Mouse (Mus musculus) MN1 (cell line): Measurements from ENCODE around the gene Ebi3.

ENCODE experiments used
- DNase-seq: peaks from one replicate; pipeline ENCODE4 v3.0.0-alpha.2; 2016; ENCODE audit warnings: low spot score

Ebi3 gene

GRCm38 (mm10) chr17:55958918-55959728 is 6.7 kb downstream of the Ebi3 start, which contains the start of gene Yju2:
Gene Yju2, plus strand, starts transcription at chr17:55959099.
- DNase-seq: peak; percentile 99

GRCm38 (mm10) chr17:55959946-55960740 is 7.7 kb downstream of the Ebi3 start:
- DNase-seq: no peak

GRCm38 (mm10) chr17:55960791-55961190 is 8.4 kb downstream of the Ebi3 start:
- no peak for DNase-seq

GRCm38 (mm10) chr17:55961631-55962030 is 9.2 kb downstream of the Ebi3 start:
- no peak for DNase-seq

- DNase-seq: peak; percentile 43
Observed at GRCm38 (mm10) chr17:55963171-55963570, 10.7 kb downstream of the Ebi3 start.

- no peak for DNase-seq
Observed at GRCm38 (mm10) chr17:55964496-55964895, 12.1 kb downstream of the Ebi3 start.

GRCm38 (mm10) chr17:55964996-55965395 is 12.6 kb downstream of the Ebi3 start:
- no peak for DNase-seq

- DNase-seq: no peak
Observed at GRCm38 (mm10) chr17:55967186-55967585, 14.7 kb downstream of the Ebi3 start.

GRCm38 (mm10) chr17:55968210-55968609 is 15.8 kb downstream of the Ebi3 start:
- DNase-seq: peak; percentile 43

- DNase-seq: no peak
Observed at GRCm38 (mm10) chr17:55969560-55969959, 17.1 kb downstream of the Ebi3 start.

GRCm38 (mm10) chr17:55969966-55970891 is 17.8 kb downstream of the Ebi3 start, which contains the start of gene Shd:
Gene Shd, plus strand, starts transcription at chr17:55970467.
- no peak for DNase-seq

- DNase-seq: no peak
Observed at GRCm38 (mm10) chr17:55971453-55971852, 19.0 kb downstream of the Ebi3 start.

GRCm38 (mm10) chr17:55976255-55976862 is 23.9 kb downstream of the Ebi3 start:
- DNase-seq: peak; percentile 86

GRCm38 (mm10) chr17:55977301-55977700 is 24.9 kb downstream of the Ebi3 start:
- no peak for DNase-seq

- peak; percentile 84 for DNase-seq
Observed at GRCm38 (mm10) chr17:55986030-55986961, 33.9 kb downstream of the Ebi3 start, which contains the start of gene Fsd1. Gene Fsd1, plus strand, starts transcription at chr17:55986509.

- DNase-seq: no peak
Observed at GRCm38 (mm10) chr17:55990278-55990898, 37.9 kb downstream of the Ebi3 start.

GRCm38 (mm10) chr17:55996007-55996406 is 43.6 kb downstream of the Ebi3 start:
- DNase-seq: peak; percentile 57

- DNase-seq: no peak
Observed at GRCm38 (mm10) chr17:55999794-56000499, 47.5 kb downstream of the Ebi3 start.

GRCm38 (mm10) chr17:56003000-56003399 is 50.6 kb downstream of the Ebi3 start:
- no peak for DNase-seq
